Comparison of ENCODE assay signal across 8 mouse cellular contexts in genomic region chr14:14013252-14013711, GRCm38 (mm10). TPM values are rescaled to one million over a fixed set of nuclear protein-coding genes. Genes with fewer than 3 reads are reported as not detected.
A peak's percentile ranks its signal among the peaks of the same experiment; 100 is the strongest.
DNase-seq lines count a peak whose midpoint lies in the region; ATAC-seq and TF ChIP-seq lines count a peak whose summit lies in the region.

No protein-coding gene starts in this region.

- peak overlapping the region; percentile 96 for H3K27ac ChIP-seq in layer of hippocampus, adult 2 months
- H3K27ac ChIP-seq in hindbrain, embryonic 14.5 days, result peak overlapping the region; percentile 99
- peak overlapping the region; percentile 98 for H3K27ac ChIP-seq in liver, postnatal 0 days (ENCODE audit: low read depth)
- H3K27ac ChIP-seq in olfactory bulb, adult 2 months (ENCODE audit: insufficient read depth, low read depth, low read length), result peak overlapping the region; percentile 62

- H3K4me3 ChIP-seq in layer of hippocampus, adult 2 months, result peak overlapping the region; percentile 71
- H3K4me3 ChIP-seq in G1E (ENCODE audit: low read depth, low read length), result peak overlapping the region; percentile 83
- H3K4me3 ChIP-seq in hindbrain, embryonic 14.5 days (replicated peaks; ENCODE audit: low read length), result peak overlapping the region; percentile 86
- H3K4me3 ChIP-seq in liver, postnatal 0 days (ENCODE audit: low read depth, low read length), result peak overlapping the region; percentile 71
- H3K4me3 ChIP-seq in olfactory bulb, adult 2 months (ENCODE audit: insufficient read depth, low read depth, low read length), result peak overlapping the region; percentile 99

- H3K4me2 ChIP-seq in hindbrain, embryonic 14.5 days (replicated peaks), result peak overlapping the region; percentile 88
- H3K4me2 ChIP-seq in liver, postnatal 0 days (ENCODE audit: low read depth, low read length), result peak overlapping the region; percentile 94

- no peak for DNase-seq in layer of hippocampus, adult 2 months (ENCODE audit: low spot score in 2 of 2)
- DNase-seq in layer of hippocampus, adult 9-10 months (ENCODE audit: low spot score), result no peak
- peak; percentile 21 for DNase-seq in G1E (ENCODE audit: low spot score)
- peak; percentile 72 for DNase-seq in cerebellum, adult 9-11 months
- DNase-seq in hindbrain, embryonic 14.5 days (ENCODE audit: low spot score), result peak; percentile 38
- DNase-seq in liver, postnatal 0 days, result peak; percentile 63
- DNase-seq in gastrocnemius, postnatal 14 days, result no peak

- TF ChIP-seq EP300 in liver, postnatal 0 days (IDR thresholded peaks at IDR 0.05; ENCODE audit: low read depth), result no peak

- peaks cover 29% of the 10 kb centered on the region for H3K36me3 ChIP-seq in G1E (replicated peaks)
- H3K36me3 ChIP-seq in hindbrain, embryonic 14.5 days (replicated peaks; ENCODE audit: control insufficient read depth, insufficient read depth), result peaks cover 3% of the 10 kb centered on the region; the same call in 1 of the 2 replicates
- H3K36me3 ChIP-seq in liver, postnatal 0 days (replicated peaks; ENCODE audit: insufficient read depth, low read length), result peaks cover 5% of the 10 kb centered on the region; the same call in 1 of the 2 replicates

- no peaks in the 10 kb centered on the region for H3K27me3 ChIP-seq in G1E (ENCODE audit: insufficient read depth, low read length)
- H3K27me3 ChIP-seq in hindbrain, embryonic 14.5 days (ENCODE audit: control insufficient read depth, insufficient read depth, low read length), result no peaks in the 10 kb centered on the region
- no peaks in the 10 kb centered on the region for H3K27me3 ChIP-seq in liver, postnatal 0 days (ENCODE audit: insufficient read depth, low read length)

- TF ChIP-seq CTCF in layer of hippocampus, adult 2 months (conservative IDR thresholded peaks at IDR 0.05), result no peak; the same call in 1 of the 2 replicates
- no peak for TF ChIP-seq CTCF in G1E (IDR thresholded peaks at IDR 0.05; ENCODE audit: low read depth, low read length)
- no peak for TF ChIP-seq CTCF in liver, postnatal 0 days (IDR thresholded peaks at IDR 0.05; ENCODE audit: low read depth)
- TF ChIP-seq CTCF in olfactory bulb, adult 2 months (IDR thresholded peaks at IDR 0.05; ENCODE audit: insufficient read depth, low read depth, low read length), result no peak

- intact Hi-C loops in gastrocnemius, postnatal 14 days (cut with DNase I; ENCODE audit: low total_unique reads), result loop anchor here (10.0 kb wide), 1 partner anchor 48 kb away; the partner anchor contains the start of genes Atxn7 and Thoc7

- 1% methylated on average over 20 of the region's 27 CpGs for WGBS in hindbrain, embryonic 14.5 days
- WGBS in liver, postnatal 0 days (ENCODE audit: insufficient replicate concordance), result under 1% methylated on average over 16 of the region's 27 CpGs
- under 1% methylated on average over 26 of the region's 27 CpGs for WGBS in olfactory bulb, adult 2 months

- H3K9ac ChIP-seq in hindbrain, embryonic 14.5 days, result peak overlapping the region; percentile 98
- peak overlapping the region; percentile 84 for H3K9ac ChIP-seq in liver, postnatal 0 days (replicated peaks)

- H3K9me3 ChIP-seq in G1E (replicated peaks), result no peaks in the 10 kb centered on the region
- H3K9me3 ChIP-seq in hindbrain, embryonic 14.5 days (ENCODE audit: control insufficient read depth, low read length), result no peaks in the 10 kb centered on the region
- H3K9me3 ChIP-seq in liver, postnatal 0 days (ENCODE audit: low read length), result no peaks in the 10 kb centered on the region

- peaks cover 25% of the 10 kb centered on the region for H3K4me1 ChIP-seq in G1E (ENCODE audit: insufficient read depth, low read depth, low read length)
- peaks cover 13% of the 10 kb centered on the region for H3K4me1 ChIP-seq in hindbrain, embryonic 14.5 days (replicated peaks; ENCODE audit: control insufficient read depth, insufficient read depth, low read length)
- peaks cover 15% of the 10 kb centered on the region for H3K4me1 ChIP-seq in liver, postnatal 0 days (ENCODE audit: insufficient read depth)
- H3K4me1 ChIP-seq in olfactory bulb, adult 2 months (ENCODE audit: control insufficient read depth, insufficient read depth, low read length), result peaks cover 6% of the 10 kb centered on the region

- peak; percentile 37; the same call in 1 of the 2 replicates for ATAC-seq in G1E (ENCODE audit: extremely low read depth, insufficient number of reproducible peaks, low FRiP score, poor library complexity, severe bottlenecking)
- ATAC-seq in hindbrain, embryonic 14.5 days (ENCODE audit: low FRiP score), result peak; percentile 77
- ATAC-seq in liver, postnatal 0 days, result peak; percentile 42

- TF ChIP-seq POLR2A in olfactory bulb, adult 2 months (IDR thresholded peaks at IDR 0.05; ENCODE audit: insufficient read depth, low read depth, low read length), result peak; percentile 30; the same call in 1 of the 2 replicates

RNA-seq across cellular contexts. Expression of gene Thoc7, which starts 51.6 kb away (rescaled TPM):
- total RNA-seq in layer of hippocampus, adult 2 months (2021), result 10 to 100 TPM; 92.5 to 96.8 TPM
- total RNA-seq in G1E (2014; fragmentation: Nextera tagmentation), result 109 and 115 TPM in 2 replicates
- 228 and 232 TPM in 2 replicates for total RNA-seq in G1E (2017)
- polyA plus RNA-seq in G1E (2012), result 21.1 and 21.4 TPM in 2 replicates
- 197 and 201 TPM in 2 replicates for polyA plus RNA-seq in hindbrain, embryonic 14.5 days (2014; fragmentation: Nextera tagmentation; extraction: Ambion mirVana)
- polyA plus RNA-seq in liver, postnatal 0 days (2015; fragmentation: Nextera tagmentation; extraction: Ambion mirVana), result 113 and 123 TPM in 2 replicates
- 449 TPM in 1 of 2 replicates, not detected in the other for polyA plus RNA-seq in olfactory bulb, adult 2 months (2012; ENCODE audit: insufficient read depth, insufficient read length, low replicate concordance, missing spikeins)
- total RNA-seq in gastrocnemius, postnatal 14 days (2021), result 100 to 1,000 TPM; 120 to 124 TPM

RNA-seq across cellular contexts. Expression of gene Atxn7, which starts 52.0 kb away (rescaled TPM):
- total RNA-seq in layer of hippocampus, adult 2 months (2021), result 10 to 100 TPM; 25.7 to 31.6 TPM
- total RNA-seq in G1E (2014; fragmentation: Nextera tagmentation) (16.5 and 26.2 TPM in 2 replicates), G1E (2017) (12.5 and 14.8 TPM in 2 replicates)
- polyA plus RNA-seq in G1E (2012), result 11.0 and 11.4 TPM in 2 replicates
- polyA plus RNA-seq in hindbrain, embryonic 14.5 days (2014; fragmentation: Nextera tagmentation; extraction: Ambion mirVana), result 5.0 and 5.1 TPM in 2 replicates
- polyA plus RNA-seq in liver, postnatal 0 days (2015; fragmentation: Nextera tagmentation; extraction: Ambion mirVana), result 2.0 and 2.1 TPM in 2 replicates
- not detected in 2 replicates for polyA plus RNA-seq in olfactory bulb, adult 2 months (2012; ENCODE audit: insufficient read depth, insufficient read length, low replicate concordance, missing spikeins)
- total RNA-seq in gastrocnemius, postnatal 14 days (2021), result 10 to 100 TPM; 10.0 to 12.1 TPM

Comparison
In these comparisons a context has a peak if more than half of its experiments do, and no peak if none do; other contexts are left out.
1. DNase-seq: peak in G1E (single experiment), cerebellum, adult 9-11 months (single experiment), hindbrain, embryonic 14.5 days (single experiment) and liver, postnatal 0 days (single experiment); none in layer of hippocampus, adult 2 months (0 of 2), layer of hippocampus, adult 9-10 months (single experiment) and gastrocnemius, postnatal 14 days (single experiment).
2. Peak in every context shown above with its lines, with median percentiles within 50 percentile points of each other: H3K27ac ChIP-seq, H3K4me3 ChIP-seq and ATAC-seq.